Mouse (Mus musculus): ENCODE results near the gene Mmab.
A peak's percentile ranks its signal among the peaks of the same experiment; 100 is the strongest.

Mmab gene

DNA sequence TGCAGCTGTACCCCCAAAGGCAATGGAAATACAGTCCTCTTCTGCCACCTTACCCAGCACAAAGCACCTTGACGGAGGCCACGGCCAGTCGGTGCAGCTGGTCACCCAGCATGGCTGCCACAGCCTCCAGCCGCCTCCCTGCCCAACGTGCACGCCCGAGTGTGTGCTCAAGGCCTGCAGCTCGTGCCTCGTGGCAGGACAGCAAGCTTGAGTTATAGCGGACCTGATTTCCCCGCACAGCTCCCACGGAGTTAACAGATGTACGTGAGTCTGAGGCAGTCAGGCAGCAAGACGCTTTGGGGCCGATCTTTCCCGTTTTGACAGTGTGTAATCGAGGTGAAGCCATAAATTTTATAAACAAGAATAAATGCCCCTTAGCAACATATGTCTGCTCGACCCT lies 15.2 kb downstream of the Mmab start:
- DNase-seq, result no peak

DNA sequence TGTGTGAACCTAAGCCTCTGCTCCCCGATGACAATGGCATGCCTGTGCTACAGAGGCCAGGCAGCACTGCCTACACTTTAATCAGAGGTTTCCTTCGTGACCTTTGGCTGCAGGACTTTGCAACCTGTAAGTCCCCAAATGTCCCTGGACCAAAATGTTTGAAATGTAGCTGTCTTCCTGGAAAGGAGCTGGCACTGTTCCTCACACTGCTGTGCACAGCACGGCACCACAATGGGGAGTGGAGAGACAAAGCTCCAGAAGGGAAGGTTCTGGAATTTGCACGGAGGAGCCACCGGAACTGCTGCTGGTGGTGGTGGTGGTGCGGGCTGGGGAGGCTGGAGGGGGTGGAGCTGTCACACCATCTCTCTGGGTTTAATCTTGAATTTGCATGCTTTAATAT lies 17.1 kb downstream of the Mmab start:
- DNase-seq, result no peak

DNA sequence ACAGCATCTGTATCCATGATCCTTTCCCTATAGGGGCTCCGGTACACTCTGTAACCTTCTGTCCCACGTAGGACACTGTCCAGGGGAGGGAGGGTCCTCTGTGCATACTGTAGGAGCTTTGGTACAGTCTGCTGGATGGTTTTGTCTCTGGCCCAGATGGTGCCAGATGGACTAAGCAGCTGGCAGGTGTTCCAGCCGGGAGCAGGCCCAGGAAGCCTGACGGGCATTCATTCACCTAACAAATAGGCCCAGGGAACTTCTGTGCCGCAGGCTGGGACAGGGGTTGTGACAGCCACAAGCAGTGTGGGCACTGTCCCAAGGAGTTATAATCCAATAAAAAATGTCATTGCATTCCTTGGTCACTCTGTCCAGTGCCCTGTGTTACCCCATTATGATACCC lies 19.9 kb downstream of the Mmab start:
- DNase-seq, result no peak

DNA sequence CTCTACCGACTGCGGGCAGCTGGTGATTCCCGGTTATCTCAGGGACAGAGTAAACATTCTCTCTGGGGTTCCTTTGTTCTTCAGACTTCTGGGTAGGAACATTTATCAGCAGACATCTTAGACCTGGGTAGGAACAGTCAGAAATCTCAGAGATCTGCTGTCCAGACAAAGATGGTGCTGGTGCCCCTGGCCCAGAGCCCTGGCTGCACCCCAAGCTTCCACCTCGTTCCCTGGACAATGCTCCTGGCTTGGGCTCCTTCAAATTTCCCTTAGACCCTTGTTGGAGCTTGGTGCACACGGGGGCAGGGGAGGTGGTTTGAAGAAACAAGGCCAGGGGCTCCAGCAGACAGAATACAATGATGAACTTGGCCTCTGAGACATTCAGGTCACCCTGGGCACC lies 21.3 kb downstream of the Mmab start:
- DNase-seq, result no peak

DNA sequence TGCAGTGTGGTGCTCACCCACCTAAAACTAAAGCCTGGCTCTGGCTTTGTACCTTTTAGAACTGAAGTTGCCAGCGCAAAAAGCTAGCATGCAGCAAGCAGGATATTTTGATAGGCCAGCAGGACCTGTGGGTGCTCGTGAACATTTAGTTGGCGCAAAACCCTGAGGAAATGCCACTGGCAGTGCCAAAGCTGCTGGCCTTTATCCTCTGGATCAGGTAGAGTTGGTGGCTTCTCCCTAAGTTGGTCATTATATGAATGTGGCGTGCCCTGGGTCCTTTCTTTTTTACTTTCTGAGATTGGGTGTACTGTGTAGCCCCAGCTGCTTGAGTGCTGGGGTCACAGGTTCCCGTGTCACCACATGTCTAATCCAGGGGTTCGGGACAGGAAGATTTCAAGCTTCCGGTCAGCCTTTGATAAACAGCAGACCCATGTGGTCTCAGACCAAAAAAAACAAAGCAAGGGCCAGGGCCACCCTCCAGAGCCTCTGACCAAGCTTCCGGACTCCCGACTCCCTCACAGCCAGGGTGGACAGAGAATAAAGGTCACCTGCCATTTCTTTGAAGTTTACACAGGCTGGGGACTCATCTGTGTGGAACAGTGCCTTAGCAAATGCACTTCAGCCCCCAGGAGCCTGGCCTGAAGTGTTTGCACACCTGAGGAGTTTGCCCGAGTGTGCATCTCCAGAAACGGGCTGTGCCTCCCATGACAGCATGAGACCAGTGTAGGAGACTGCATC lies 22.1 kb downstream of the Mmab start:
- no peak for DNase-seq

DNA sequence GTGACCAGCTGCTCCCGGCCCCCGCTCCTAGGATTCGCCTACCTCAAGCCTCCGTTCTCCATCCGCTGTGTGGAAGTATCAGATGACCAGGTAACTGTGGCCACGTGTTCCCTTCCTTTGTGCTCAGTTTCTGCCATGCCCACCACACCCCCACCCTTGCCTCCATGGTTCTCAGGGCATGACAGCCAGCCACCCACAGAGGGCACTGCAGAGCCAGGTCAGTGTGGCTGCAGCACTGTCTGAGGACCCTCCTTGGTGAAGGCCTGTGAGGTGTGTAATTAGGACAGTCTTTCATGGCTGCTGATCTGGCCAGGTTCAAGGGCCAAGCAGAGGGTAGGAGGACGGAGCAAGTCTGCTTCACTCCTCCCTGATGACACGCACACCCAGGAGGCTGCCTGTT lies 25.3 kb downstream of the Mmab start:
- DNase-seq, result no peak

DNA sequence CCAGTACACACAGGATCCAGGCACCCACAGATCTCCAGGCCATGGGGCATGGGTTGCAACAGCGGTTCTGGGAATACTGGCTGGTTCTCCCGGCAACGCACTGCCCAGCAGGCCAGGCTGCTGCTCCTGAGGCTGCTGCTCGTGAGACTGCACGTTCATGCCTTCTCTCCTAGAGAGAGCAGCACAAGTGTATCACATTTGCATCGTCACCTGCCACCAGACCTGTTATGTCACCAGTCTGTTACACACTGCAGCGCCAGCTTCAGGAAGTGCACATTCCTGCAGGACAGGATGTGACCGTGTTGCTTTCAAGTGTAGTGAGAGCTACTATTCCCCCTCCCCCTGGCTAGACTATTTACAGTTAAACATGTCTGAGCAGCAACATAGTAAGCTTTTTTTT lies 27.0 kb downstream of the Mmab start:
- no peak for DNase-seq

DNA sequence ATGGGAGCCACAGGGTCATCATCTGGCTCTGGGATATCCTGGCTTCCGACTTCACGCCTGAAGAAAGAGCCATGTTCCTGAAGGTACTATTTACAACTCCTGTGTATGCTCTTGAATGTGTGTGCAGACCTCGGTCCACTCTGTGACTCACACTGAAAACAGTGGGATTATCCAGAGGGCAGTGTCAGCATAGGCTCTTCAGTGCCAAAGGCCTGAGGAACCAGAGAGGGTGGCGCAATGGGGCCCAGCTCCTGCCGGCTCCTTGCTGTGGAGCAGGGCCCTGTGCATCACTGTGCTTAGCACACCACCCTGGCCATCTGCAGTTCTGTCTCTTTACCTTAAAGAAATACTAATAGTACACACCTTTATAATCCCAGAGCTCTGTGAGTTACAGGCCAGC lies 28.3 kb downstream of the Mmab start:
- no peak for DNase-seq

DNA sequence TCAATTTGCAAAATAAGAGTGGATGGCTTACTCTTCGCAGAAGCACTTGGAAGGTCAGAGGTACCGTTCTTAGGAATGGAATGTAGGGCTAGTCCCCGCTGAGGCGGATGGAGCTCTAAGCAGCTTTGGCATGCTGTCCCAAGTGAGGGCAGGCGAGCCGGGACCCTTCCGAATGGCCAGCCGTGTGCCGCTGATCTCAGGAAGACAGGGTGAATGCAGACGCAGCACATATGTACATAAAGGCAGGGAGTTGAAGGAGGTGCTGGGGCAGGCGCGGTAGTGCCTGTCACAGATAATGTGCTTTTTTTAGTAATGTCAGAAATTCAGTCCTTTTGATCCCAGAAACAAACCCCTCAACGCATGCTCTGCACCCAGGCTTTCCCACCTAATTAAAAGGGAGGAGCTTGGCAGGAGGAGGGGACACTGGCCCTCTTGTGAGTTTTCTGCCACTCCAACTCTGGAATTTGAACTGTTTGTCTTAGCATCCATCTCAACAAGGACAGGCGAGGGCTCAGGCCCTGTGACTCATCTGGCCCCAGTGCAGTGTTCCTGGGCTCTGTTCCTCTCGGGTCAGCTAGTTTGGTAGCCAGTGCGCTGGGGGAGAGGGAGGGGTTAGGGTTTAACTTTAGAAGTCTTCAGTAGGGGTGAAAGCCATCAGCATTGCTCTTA lies 30.7 kb downstream of the Mmab start:
- DNase-seq, result no peak

DNA sequence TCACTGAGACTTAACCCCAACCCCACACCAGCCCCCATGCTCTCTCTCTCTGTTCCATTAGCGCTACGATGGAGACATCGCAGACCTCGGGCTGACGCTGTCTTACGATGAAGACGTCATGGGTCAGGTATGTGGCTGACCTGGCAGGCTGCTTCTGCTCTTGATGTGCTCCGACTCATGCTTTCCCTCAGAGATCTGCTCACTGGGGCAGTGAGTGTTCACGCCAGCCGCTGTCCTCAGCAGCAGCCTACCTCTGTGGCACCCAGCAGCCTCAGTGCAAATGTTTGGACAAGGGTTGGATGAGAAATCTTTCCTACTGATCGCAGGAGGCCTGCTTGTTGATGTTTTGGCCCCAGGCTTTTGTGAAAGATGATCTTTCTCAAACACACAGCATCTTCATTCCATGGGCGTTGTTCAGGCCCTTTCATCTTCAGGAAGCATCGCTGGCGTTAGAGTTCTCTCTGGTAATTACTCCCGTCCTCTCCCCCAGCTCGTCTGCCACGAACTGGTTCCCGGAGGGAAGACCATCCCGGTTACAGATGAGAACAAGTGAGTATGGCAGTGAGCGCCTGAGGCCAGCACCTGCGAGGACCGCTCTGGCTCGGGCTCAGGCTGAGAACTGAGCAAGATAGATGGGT lies 31.4 kb downstream of the Mmab start:
- DNase-seq, result no peak

DNA sequence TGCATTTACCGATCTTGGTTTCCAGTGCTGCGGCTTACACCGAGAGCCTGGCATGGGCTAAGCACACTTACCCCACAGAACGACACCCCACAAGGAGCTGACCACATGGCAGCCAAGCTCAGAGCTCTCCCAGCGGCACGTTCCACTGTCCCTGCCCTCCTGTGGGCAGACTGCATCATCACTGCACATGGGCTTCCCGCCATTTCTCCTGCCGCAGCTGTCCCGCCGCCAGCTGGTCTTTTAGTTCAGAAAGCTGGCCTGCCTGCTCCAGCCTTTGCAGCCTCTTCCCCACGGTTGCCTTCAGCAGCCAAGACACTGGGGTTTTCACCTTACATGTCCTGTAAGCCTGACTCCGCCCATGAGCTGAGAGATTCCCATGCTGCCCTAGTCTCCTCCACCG lies 33.4 kb downstream of the Mmab start:
- no peak for DNase-seq

DNA sequence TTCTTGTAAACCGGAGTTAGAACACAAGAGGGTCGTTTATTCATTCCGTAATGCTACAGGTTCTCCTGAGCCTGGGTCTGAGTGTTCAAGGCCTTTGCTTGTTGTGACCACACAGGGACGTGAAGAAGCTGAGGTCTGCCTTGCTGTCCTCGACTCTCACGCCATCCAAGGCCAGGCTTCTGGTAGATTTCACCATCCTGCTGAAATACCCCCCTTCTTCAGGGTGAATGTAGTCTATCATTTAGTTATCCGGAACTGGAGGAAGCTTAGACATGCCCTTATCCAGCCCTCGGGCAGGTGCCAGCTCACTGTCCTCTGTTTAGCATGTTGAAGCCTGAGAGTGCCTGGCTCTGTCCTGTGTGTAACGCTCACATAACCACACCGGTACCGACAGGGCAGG lies 35.0 kb downstream of the Mmab start:
- DNase-seq, result no peak

DNA sequence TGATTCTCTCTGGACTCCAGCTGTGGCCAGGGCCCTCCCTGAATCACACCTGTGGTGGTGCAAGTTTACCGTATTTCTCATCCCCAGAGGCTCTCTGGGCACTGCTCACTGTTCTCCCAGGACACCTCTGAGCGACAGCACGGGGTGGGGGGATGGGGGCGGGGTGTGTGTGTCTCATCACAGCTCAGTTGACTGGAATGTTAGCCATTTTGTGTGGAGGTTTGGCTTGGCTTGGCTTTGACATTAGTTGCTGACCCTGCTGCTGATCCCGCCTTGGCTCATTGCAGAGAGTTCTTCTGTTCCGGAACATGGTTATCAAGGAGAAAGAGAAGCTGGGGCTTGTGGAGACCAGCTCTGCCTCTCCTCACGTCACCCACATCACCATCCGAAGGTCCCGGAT lies 36.0 kb downstream of the Mmab start:
- DNase-seq, result no peak

DNA sequence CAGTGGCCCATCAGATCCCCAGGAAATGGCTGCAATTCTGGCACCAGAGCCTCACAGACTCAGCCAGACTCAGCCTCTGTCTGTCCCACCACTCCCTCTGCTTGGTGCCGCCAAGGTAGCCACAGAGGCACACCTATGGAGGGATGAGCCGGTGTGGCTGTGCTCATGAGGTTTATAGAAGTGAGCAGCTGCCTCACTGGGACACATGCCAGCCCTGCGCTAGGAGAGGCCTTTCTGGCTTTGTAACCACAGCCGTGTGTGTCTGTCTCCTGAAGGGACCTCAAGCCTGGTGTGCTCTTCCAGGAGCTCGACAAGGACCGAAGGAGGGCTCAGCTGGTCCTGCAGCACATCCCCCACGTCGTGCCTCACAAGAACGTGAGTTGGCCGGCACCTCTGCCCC lies 36.6 kb downstream of the Mmab start:
- DNase-seq, result peak; percentile 39

DNA sequence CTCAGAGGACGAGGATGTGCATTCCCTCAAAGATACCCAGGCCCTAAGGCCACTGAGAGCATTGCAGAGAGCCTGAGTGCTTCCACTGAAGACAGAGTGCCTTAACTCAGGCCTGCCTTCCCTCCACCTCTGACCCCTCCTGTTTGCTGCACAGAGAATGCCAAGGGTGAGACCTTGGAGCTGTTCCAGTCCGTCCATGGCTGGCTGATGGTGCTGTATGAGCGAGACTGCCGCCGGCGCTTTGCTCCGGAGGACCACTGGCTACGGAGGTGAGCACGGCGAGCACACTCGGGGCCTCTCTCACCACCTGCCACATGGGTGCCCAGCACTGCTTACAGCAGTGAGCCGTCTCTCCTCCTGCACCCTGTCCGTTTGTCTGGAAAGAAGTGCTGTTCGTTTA lies 37.3 kb downstream of the Mmab start:
- no peak for DNase-seq

DNA sequence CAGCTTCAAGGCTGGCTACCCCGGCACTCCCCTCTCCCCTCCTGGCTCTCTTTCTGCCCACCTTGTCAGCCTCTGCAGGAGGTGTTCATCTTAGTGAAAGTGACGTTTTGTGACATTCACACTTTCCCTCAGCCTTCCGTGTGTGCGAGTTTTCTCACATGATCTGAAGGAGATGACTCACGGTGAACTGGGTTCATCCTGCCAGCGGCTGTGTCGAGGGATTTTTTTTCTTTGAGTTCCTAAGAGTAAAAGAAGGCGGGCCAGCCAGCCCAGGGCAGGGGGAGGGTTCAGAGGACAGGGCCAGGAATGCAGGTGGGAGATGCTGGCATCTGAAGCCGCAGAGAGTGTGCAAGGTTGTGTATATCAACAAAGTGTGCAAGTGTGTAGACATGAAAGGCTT lies 50.7 kb downstream of the Mmab start:
- DNase-seq, result no peak

DNA sequence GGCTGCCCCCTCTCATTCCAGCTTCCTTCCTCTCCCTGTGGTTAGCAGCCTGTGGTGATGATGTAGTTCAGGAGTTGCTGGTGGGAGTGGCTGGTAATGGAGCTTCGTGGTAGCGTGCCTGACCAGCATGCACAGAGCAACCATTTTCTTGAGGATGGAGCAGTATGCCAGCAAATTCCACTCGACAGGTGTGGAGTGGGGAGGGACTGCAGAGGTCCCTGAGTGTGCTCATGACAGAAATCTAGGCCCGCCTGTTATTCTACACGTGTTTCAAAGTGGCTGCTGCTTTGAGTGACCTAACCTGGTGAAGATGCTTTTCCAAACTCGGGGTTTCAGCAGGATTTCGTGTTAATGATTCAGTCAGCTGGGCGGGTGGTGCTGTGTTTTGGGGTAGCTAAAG lies 59.4 kb downstream of the Mmab start:
- no peak for DNase-seq

DNA sequence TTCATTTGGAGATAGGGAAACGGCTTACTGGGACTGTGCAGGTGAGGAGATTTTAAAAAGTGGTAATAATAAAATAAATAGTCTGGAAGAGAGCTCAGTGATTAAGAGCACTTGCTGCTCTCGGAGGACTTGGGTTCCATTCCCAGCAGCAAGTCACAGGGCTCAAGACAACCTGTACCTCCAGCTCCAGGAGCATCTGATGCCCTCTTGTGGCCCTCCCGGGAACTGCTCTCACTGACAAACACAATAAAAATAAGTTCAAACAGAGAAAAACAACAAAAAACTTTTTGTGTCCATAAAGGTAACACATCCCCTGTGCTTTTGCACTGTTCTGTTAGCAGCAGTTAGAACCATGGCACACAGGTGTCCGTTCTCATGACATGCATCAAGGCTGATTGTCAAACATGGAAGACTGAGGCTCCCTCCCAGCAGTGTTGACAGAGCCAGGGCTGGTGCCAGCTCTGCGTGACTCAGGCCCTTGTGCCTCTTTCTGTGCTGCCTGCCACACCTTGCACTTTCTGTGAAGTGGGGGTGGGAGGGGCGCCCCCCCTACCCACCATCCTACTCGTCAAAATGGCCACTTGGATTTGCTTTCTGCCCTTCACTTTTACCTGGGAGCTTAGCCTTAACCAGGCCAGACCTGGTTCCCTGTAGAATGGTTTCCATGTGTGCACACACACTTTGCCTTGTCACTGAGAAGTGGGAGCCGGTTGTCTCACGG lies 60.5 kb downstream of the Mmab start:
- DNase-seq, result no peak
